Mouse (Mus musculus): Measurements from ENCODE around the gene Zfp827. TPM values are rescaled to one million over a fixed set of nuclear protein-coding genes. Genes with fewer than 3 reads are reported as not detected.
"Not testable (repeated sequence)": the region's sequence is repeated elsewhere in the genome, so short reads cannot be mapped to it uniquely, and the experiment has no call there.

Gene Zfp827
- polyA plus RNA-seq, 2 experiments from 2014 or later: 4.0 to 5.0 TPM

DNA sequence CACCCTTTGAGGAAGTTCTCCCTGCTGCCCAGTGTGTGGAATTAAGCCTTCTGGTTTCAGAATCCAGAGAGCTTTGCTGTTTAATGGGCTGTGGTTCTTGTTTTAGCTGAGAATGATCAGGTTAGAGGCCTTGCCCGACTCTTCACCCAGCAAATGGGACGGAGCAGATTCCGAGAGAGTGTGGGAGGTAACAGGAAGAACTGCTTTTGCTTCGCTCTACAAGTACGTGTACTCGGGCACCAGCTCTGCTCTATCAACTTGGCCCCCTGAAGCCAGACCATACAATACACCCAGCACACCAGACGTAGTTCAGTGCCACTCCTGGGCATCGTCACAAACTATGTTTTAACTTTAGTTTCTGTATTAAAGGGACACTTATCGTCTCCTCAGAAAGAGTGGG lies 85.3 kb downstream of the Zfp827 start:
- ATAC-seq: no peak

DNA sequence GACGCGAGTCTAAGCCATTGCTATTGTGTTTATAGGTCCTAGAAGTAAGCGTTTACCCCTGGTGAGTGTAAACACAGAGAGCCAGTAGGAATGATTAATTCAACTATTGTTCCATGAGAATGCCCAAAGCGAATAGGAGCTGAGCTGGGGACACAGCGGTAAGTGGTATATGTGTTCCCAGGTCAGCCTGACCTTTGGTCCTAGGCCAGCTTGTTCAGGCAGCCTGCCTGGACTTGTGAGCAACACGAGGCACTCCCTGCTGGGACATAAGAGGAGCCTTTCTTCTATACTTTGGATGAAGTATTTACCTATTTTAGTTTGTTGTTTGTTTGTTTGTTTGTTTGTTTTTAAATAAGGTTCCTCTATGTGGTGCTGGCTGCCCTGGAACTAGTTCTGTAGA lies 86.3 kb downstream of the Zfp827 start:
- ATAC-seq: no peak

DNA sequence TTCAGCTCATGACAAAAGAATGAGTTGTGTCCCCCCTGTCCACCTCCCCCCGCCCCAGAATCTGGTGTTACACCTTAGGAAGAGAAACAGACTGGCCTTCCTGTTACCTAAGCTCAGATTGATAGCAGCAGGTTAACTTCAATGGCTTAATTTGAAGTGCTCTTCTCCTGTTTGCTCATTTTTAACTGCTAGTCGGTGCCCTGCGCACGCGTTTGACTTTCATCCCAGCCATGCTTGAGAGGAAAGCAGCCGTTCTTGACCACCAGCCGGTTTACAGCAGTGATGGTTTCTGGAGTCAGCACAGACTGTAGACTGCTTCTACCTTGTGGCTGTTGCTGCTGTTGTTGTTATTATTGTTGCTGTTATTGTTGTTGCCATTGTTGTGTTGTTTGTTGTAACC lies 88.2 kb downstream of the Zfp827 start:
- no peak for ATAC-seq

DNA sequence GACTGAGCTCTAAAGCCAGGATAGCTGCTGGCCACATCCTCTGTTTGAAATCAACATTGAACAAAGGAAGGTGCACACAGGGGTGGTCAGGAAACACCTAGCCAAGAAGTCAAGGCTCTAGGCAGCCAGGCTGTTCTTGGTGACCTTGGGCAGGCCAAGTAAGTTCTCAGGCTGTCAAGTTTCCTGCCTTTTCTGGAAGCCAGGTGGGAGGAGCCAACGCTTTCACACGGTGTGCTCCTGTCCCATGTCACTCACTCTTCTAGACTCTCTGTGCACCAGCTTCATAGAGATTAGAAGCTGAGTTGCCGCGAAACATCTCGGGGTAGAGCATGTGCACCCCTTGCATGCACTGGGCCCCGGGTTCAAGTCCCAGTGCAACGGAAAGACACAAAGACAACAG lies 89.5 kb downstream of the Zfp827 start:
- no peak for ATAC-seq

DNA sequence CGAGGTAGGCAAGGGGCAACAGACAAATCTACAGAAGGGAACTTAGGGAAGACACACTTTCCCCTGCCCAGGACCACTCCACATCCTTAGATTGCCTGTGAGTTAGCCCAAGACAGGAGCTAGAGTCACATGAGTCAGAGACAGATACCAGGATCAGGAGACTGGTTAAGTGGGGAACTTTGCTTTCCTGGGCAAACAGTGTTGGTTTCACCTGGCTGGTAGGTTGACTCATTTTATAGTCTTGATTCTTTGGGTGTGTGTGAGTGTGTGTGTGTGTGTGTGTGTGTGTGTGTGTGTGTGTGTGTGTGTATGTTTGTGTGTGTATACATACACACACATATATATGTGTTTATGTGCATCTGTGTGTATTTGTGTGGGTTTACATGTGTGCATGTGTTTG lies 93.4 kb downstream of the Zfp827 start:
- ATAC-seq: no peak

DNA sequence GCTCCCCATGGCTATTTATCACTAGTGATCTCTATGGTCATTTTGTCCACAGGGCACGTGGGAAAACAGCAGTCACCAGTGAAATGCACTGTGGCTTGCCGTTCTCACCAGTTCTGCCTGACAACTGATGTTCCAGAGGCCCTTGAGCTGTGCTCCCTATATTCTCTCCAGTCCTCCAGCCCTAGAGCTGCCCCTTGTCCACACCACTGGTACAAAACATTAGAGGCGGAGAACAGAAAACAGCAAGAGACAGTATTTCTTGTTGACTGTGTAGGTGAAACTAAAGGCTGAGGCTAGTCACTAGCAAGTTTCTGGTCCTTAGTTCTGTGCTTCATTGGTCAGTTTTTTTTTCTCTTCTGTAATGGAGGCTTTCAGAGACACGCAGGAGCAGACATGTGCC lies 96.0 kb downstream of the Zfp827 start:
- no peak for ATAC-seq

DNA sequence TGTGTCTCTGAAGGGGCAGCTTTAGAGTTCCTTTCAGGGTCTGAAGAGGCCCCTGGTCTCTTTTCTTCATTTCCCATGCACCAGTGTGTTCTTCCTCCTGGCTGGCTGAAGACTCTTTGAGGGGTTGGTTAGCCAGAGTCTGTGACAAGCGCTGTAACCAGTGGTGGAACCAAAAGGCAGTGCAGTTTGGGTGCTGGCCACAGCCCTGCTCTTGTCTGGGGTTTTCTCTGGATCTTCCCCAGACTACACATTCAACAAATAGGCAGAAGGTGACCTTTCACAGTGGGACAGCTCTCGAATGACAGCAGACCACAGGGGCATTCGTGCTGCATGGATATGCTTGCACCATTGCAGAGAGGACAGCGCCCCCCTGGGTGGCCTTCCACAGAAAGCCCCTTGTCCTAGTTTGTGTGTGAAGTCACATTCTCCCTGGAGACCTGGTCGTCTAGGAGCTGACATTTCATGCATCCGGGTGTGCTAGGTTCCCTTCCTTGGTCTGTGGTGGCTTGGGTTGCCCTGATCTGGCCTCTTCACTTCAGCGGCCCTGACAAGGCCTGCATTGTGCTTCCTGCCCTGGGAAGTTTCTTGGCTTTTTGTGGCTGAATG lies 99.1 kb downstream of the Zfp827 start:
- no peak for ATAC-seq

DNA sequence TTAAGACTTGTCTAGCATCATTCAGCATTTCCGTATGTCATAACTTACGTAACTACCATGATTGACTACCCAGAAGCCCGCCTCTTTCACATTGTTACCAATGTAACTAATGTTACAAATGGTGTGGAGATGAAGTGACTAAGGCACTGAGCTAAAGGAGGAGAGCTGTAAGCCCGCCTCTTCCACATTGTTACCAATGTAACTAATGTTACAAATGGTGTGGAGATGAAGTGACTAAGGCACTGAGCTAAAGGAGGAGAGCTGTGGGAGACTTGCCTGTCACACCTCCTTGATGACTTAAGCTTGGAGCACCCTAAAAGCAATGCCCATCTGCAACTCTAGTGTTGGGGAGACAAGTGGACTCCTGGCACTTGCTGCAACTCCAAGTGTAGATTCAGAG lies 100.3 kb downstream of the Zfp827 start:
- ATAC-seq: not testable (repeated sequence)

DNA sequence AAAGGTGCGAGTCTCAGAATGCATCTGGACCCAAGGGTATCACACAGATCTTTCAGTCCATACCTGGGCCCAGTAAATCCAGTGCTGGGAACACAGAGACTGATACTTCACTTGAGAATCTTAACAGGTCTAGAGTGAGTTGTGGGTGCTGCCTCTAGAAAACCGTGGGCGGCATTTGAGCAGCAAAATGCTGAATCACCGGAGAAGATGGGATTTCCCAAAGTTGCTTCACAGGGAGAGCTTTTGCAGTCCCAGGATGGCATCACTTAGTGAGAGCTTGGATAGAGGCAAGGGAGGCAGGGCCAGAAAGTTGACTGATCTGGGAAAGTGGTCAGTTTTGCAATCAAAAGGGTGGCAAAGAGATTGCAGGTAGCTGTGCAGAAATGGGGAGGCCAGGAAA lies 111.4 kb downstream of the Zfp827 start:
- ATAC-seq: no peak

DNA sequence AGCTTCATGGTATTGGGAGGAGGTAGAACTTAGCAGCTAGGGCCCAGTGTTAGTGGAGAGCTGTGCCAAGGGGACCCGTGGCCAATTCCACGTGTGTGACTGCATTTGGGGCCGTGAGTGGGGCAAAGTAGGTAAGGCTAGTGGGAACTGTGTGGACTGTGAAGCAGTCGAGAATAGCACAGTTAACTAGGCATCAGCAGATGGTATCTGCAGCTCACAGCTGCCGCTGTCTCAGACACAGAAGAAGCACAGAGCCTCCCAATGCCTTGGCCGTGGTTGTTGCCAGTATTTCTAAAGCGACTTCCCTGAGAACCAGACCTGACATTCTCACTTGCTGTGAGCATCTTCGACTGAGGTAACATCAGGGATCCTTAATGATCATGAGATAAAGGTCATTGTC lies 112.7 kb downstream of the Zfp827 start:
- no peak for ATAC-seq

DNA sequence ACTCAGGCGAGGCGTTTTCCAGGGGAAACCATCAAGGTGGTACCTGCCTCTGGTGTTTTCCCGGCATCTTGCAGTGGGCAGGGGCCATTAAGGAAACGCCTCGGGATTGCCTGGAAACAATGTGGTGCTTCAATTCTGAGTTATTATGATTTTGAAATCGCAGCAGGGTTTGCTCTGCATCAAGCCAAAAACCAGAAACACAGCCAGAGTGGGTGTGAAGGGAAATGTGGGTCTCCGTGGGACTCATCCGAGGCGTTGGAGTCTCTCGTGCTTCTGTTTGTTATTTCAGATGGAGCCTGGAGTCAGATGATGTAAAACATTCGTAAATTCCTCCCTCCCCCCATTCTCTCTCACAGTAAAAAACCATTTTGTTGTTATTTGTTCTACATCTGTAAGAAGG lies 113.4 kb downstream of the Zfp827 start:
- no peak for ATAC-seq

DNA sequence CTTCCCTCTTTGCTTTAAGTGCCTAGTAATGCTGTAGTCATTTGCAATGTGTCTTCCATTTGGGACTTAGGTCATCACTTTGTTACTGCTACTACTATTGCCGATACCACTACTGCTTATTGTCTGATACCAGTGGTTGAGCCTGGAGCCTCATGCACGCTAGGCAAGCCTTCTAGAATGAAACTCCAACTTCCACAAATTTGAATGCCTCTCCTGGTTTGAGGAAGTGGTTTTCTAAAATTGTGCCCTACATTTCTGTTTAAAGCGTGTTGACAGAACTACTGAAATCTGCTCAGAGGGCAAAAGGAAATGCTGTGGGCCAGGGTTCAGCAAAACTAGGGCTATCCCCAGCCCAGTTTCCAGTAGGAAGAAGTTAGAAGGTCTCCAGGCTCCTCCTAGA lies 115.5 kb downstream of the Zfp827 start:
- ATAC-seq: no peak

DNA sequence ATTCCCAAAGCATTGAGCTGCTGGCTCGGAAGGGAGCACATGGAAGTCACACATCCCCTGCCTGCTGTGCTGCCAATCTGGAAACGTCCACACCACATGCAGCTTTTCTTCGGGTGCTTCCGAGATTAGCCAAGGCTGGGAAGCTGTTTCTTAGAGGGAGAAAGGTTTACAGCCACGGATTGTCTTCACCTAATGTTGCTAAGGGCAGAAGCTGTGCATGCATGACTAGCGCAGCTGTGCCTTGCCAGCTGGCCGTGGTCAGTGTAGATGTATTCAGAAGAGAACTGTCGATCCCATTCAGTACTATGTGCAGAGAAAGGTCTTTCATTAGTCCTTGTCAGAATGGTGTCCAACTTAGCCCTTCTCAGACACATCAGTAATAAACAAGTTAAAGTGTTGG lies 117.0 kb downstream of the Zfp827 start:
- ATAC-seq: no peak

DNA sequence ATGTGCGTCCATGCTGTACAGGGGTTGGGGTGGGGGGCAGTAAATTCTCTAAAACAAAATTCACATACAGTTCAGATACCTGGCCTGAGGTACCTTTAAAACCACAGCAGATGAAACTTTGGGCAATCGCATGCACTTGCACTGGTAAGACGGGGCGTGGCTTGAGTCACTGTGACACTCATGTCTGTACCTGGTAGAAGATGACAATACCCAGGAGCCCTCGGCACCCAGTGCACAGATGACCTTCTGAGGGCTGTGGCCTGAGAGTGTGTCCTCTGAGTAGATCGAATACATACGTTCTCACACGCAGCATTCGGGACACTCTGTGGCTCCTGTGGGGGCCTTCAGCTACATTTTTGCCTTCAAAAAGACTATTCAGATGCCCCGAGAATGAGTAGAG lies 117.4 kb downstream of the Zfp827 start:
- ATAC-seq: no peak

DNA sequence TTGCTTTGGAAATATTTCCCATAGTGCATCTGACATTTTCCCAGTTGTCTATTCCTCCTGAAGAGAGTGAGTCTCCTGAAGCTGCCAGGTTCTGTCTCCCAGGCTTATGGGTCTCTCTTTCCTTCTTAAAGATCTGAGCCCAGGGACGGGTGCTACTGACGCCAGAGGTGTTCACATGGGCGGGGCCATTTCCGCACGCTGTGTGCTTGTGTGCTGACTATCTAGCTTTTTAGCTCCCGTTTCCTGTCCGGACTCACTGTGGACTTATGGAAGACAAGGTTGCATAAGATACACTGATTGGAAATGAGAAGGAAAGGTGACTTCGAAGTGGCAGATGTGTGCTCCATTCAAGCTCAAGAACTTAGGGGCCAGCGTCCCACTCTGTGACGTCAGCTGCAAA lies 120.6 kb downstream of the Zfp827 start:
- ATAC-seq: no peak

DNA sequence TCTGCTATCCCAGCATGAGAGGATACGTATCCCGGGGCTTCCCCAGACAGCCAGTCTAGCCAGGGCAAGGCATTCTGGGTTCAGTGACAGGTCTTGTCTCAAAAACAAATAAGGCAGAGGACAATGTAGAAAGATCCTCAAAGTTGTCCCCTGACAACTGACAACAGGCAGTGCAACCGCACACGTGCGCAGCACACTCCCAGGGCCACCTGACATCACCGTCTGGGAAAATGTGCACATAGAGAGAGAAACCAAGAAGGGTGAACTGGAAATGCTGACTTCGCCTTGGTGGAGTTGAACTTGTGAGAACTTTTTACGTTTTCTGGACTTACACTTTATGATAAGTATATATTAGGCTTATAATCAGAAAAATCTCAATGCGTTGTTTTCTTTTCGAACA lies 121.6 kb downstream of the Zfp827 start:
- ATAC-seq: no peak

DNA sequence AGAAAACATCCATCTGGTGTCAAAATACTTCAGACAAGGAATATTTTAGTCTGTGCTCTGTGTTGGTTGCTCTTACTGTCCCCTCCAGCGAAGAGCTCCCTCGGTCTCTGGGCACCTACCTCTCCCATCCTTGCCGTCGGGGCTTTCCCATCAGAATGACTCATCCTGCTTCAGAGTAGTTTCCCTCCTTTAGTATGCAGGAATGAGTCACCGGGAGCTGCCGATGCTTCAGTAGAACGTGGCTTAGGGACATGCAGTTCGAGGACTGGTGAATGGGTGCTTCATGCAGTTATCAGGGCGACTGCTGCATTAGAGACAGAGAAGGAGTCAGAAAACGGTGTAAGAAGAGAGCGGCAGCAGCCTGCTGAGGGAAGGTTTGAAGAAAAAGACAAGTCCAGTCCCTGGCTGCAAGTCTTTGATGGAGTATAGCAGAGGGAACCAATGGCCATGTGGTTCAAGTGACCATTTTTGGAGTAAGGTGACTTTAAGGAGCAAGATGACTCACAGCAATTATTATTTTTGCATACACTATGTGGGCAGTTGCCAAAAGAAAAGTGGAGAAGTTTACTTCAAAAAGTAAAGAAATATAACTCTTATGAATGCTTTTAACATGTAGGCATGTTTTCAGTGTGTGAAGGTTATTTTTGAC lies 122.4 kb downstream of the Zfp827 start:
- ATAC-seq: peak; percentile 81

DNA sequence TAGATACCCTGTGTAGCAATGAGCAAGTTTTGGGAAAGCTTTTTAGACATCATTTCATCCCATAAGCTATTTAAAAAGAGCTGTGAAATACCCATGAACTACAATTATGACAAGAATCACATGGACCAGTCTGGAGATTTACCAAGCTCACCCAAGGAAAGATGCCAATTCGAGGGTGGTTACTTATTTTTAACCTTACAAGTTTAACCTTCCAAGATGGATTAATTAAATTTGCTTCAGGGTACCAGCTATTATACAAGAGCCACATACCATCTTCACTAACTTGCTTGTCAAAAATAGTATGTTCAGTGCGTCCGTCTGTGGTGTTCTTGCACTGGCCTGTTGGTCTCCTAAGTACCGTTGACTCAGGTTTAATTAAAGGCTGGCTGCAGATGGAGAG lies 123.4 kb downstream of the Zfp827 start:
- ATAC-seq: no peak

DNA sequence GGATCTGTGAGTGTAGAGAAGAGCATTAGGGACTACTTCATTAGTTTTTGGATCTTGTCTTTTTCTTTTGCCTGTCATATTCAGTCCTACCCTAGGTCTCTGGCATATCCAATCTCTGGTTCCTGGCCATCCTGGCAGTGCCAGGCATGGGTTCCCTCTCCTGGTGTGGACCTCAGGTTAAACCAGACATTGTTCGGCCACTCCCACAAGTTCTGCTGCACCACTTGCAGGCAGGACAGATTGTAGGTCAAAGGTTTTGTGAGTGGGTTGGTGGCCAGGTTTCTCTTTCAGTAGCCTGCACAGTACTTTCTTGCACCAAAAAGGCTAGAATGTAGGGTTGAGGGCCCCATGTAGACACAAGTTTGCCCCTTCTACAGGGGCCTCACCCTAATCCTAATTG lies 125.0 kb downstream of the Zfp827 start:
- ATAC-seq: no peak

DNA sequence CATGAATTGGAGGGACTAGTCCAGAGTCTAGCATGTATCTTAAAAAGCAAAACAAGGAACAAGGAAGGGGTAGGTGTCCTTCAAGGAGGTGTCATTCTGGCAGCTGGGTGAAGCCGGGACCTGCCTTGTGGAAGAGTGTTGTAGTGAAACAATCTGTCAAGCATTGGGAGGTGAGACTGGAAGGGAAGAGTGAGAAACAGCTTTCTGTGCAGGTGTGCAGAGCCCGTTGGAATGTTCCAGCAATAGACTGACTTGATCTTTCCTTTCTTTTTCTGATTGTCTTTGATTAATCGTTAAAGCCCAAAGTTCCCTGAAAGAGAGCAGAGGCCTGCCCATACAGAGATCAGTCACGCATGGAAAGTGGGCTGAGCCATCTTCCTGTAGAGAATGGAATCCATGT lies 125.4 kb downstream of the Zfp827 start:
- ATAC-seq: no peak

DNA sequence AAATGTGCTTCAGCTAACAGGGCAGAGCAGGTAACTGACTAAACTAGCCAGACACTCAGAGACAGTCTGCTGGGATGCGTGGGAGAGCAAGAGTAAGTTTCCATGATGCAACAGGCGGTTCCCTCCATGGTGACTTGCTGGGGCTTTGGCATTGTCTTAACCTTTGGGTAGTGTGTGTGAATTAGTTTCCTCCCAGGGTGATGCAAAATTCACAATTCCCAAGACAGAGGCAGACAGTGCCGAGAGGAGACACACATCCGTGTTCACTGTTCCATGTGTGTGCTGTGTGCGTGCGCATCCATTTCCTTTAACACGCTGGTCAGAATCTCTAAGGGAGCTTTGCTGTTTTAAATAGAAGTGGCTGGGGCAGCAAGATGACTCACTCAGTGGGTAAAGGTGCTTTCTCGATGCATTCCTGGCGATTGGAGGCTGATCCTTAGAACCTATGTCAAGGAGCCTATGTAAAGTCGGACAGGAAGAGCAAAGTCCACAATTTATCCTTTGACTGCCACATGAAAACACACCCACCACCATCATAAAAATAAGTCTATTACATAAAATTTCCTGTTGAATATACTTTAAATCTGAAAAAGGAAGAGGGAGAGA lies 127.4 kb downstream of the Zfp827 start:
- peak; percentile 68 for ATAC-seq

DNA sequence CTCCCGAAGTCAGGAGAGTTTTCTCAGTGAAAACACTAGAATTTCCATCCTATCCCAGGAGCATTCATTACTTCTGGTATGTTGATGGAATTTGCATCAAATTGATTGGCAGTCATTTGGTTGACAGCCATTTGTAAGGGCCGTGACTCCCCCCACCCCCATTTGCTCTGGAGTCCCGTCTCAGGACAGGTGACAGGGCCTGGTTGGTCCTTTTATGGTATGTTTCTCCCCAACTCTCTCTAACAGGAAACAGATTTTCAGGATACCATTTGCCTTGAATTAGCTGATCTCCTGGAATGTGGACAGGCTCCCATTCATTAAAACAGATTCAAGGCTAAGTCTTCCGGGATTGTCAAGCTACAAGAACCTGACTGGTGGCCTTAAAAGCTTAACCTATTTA lies 129.1 kb downstream of the Zfp827 start:
- ATAC-seq: no peak

DNA sequence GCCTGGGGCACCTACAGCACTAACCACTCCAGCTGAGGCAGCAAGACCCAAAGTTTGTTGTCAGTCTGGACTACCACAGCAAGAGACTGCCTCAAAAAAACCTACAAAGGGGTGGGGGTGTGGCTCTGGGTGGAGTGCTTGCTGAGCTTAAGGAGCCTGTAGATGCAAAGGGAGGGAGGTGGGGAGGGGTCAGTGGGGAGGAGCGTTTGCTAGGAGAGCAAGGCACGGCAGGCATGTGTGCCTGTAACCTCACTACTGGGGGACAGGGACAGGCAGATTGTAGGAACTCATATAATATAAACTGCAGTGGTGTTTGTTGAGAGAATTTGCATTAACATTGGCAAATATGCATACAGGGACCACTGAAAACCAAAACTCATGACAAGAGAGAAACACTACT lies 130.1 kb downstream of the Zfp827 start:
- ATAC-seq: no peak

DNA sequence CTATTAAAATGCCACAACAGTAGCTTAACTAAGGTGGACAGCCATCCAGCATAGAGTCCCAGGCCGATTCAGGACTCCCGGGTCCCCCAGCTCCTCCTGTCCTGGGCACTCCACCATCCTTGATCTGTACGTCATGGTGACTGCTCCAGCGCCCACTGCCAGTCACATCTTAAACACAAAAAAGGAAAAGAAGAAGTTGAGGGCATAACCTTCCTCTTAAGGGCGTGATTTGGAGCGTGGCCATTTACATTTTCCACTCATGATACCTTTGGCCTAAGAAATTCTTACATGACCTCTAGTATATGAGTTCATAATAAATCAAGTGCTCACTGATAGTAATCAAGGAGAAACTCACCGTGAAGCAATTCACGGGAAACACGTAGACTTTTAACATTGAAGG lies 131.2 kb downstream of the Zfp827 start:
- no peak for ATAC-seq

DNA sequence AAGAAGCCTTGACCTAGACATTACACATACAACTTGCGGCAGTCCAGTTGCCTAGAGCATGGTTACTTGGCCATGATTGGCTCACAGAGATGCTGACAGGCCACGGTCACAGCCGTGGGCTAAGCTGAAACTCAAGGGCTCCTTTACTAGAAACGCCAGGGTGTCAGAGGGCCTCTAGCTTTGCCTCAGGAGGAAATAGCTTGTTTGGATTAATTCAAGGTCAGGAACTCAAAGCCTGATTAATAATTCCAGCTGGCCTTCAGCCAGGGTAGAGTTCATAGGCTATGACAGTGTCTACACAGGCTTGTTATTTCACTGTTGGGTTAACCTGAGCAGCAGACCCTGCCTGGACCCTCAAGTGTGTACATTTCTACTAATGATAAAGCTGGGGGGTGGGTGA lies 132.1 kb downstream of the Zfp827 start:
- no peak for ATAC-seq

Measured in activated CD4-positive, CD25-positive, alpha-beta regulatory T cell, adult 4 months (primary cell).